Mouse (Mus musculus) hindbrain, embryonic 16.5 days (tissue): ENCODE measurements at regions not wholly inside any gene's neighbourhood (a gene's known extent, or its start where the extent isn't known, plus 50 kb on each side); places are given as distances from the start of the nearest gene placed in this dataset.

Experiments
- ATAC-seq: fragments of 200-750 bp; cut with Nextera tagmentation; 2 replicates; pipeline ENCODE4 v1.8.0; 2017; ENCODE audit warnings: moderate TSS enrichment, moderate library complexity
- H3K27ac ChIP-seq: fragments of 300-500 bp; sonication (generic); 2 replicates; pipeline ENCODE4 v1.5.1; 2014; ENCODE audit warnings: low read depth, mild to moderate bottlenecking, control low read depth, low read length, moderate library complexity
- H3K27me3 ChIP-seq: fragments of 300-500 bp; sonication (generic); replicated peaks from 2 replicates; pipeline ENCODE4 v1.6.1; 2014; ENCODE audit warnings: low read length; ENCODE audit not compliant: control insufficient read depth, insufficient read depth
- H3K36me3 ChIP-seq: fragments of 300-500 bp; sonication (generic); 2 replicates; pipeline ENCODE4 v1.6.1; 2014; ENCODE audit warnings: mild to moderate bottlenecking, low read length, moderate library complexity, mixed read lengths; ENCODE audit not compliant: control insufficient read depth, insufficient read depth
- H3K4me1 ChIP-seq: fragments of 300-500 bp; sonication (generic); 2 replicates; pipeline ENCODE4 v1.6.1; 2014; ENCODE audit warnings: low read depth, low read length; ENCODE audit not compliant: control insufficient read depth, insufficient read depth
- H3K4me2 ChIP-seq: fragments of 300-500 bp; sonication (generic); 2 replicates; pipeline ENCODE4 v1.6.1; 2014; ENCODE audit warnings: mild to moderate bottlenecking, low read length, control low read depth, moderate library complexity
- H3K4me3 ChIP-seq: fragments of 300-500 bp; sonication (generic); 2 replicates; pipeline ENCODE4 v1.5.1; 2014; ENCODE audit warnings: mild to moderate bottlenecking, low read length, control low read depth, moderate library complexity
- H3K9ac ChIP-seq: fragments of 300-500 bp; sonication (generic); 2 replicates; pipeline ENCODE4 v1.6.1; 2014; ENCODE audit warnings: low read depth, mild to moderate bottlenecking, control low read depth, low read length, moderate library complexity
- H3K9me3 ChIP-seq: fragments of 300-500 bp; sonication (generic); 2 replicates; pipeline ENCODE4 v1.6.1; 2014; ENCODE audit warnings: mild to moderate bottlenecking, low read length, moderate library complexity; ENCODE audit not compliant: control insufficient read depth
- WGBS: fragments of 180-500 bp; shearing (Covaris S2); extraction: QIAGEN DNeasy Blood & Tissue Kit; methylation state at CpG from one replicate; pipeline ENCODE4 v1.1.7; 2014; 5-methylcytosine and 5-hydroxymethylcytosine counted together

- Histone ChIP-seq H3K27me3 (no peaks in the 10 kb centered on the region), H3K36me3 (no peaks in the 10 kb centered on the region), H3K4me3 (no peak overlapping the region), H3K27ac (no peak overlapping the region), H3K4me2 (no peak overlapping the region), H3K9me3 (no peaks in the 10 kb centered on the region), H3K4me1 (no peaks in the 10 kb centered on the region), H3K9ac (no peak overlapping the region)
- no peak for ATAC-seq
These were observed 171.2 kb downstream of the Gria2 start for GRCm38 (mm10) chr3:80631391-80631790.

GRCm38 (mm10) chr3:80610414-80610813 lies 192.2 kb downstream of the Gria2 start:
- Histone ChIP-seq H3K36me3 (no peaks in the 10 kb centered on the region), H3K4me1 (no peaks in the 10 kb centered on the region), H3K9me3 (no peaks in the 10 kb centered on the region), H3K27ac (no peak overlapping the region), H3K4me3 (no peak overlapping the region), H3K4me2 (no peak overlapping the region), H3K9ac (no peak overlapping the region), H3K27me3 (no peaks in the 10 kb centered on the region)
- no peak for ATAC-seq
- 64% methylated on average over 2 of the region's 2 CpGs for WGBS

- no peak for ATAC-seq
- Histone ChIP-seq H3K4me3 (no peak overlapping the region), H3K4me2 (no peak overlapping the region), H3K27me3 (no peaks in the 10 kb centered on the region), H3K9ac (no peak overlapping the region), H3K36me3 (no peaks in the 10 kb centered on the region), H3K9me3 (no peaks in the 10 kb centered on the region), H3K4me1 (no peaks in the 10 kb centered on the region), H3K27ac (no peak overlapping the region; the same call in 1 of the 2 replicates)
- 23% methylated on average over 4 of the region's 4 CpGs for WGBS
These were observed 194.2 kb downstream of the Gria2 start for GRCm38 (mm10) chr3:80608467-80608866.

- ATAC-seq = 0 out of 2 replicates have a peak, but pooled peaks have one; percentile 42
- no peaks in the 10 kb centered on the region for H3K4me1 ChIP-seq
- 34% methylated on average over 2 of the region's 2 CpGs for WGBS
These were observed 194.8 kb downstream of the Gria2 start for GRCm38 (mm10) chr3:80607809-80608208.

DNA sequence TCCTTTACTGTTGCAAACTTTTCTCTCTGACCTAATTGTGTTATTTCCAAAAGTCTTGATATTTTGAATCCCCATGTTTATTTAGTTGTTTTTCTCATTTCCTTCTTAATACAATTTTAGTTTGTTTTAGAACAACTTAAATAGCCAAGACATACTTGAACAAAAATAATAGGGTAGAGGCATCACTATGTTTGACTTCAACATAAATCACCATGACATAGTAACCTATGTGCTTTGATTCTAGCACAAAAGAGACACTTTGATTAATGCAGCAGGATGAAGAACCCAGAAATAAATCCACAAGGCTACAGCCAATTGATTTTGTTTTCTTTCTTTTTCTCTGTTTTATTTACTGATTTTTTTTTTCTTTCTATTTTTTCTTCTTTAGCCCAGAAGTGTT lies 205.1 kb downstream of the Gria2 start:
- Histone ChIP-seq H3K4me2 (no peak overlapping the region), H3K9ac (no peak overlapping the region), H3K27ac (no peak overlapping the region), H3K4me1 (no peaks in the 10 kb centered on the region), H3K36me3 (no peaks in the 10 kb centered on the region), H3K4me3 (no peak overlapping the region), H3K9me3 (no peaks in the 10 kb centered on the region), H3K27me3 (no peaks in the 10 kb centered on the region)
- no peak for ATAC-seq

More at GRCm38 (mm10) chr3:80607809-80608208, 194.8 kb downstream of the Gria2 start:
- no peak overlapping the region for H3K9ac ChIP-seq
- no peak overlapping the region for H3K4me2 ChIP-seq
- no peaks in the 10 kb centered on the region for H3K9me3 ChIP-seq
- no peaks in the 10 kb centered on the region for H3K36me3 ChIP-seq
- no peaks in the 10 kb centered on the region for H3K27me3 ChIP-seq
- no peak overlapping the region for H3K4me3 ChIP-seq
- no peak overlapping the region for H3K27ac ChIP-seq

GRCm38 (mm10) chr3:80567514-80567913 lies 235.1 kb downstream of the Gria2 start:
- no peak overlapping the region for H3K27ac ChIP-seq
- no peak for ATAC-seq

GRCm38 (mm10) chr3:80566236-80566635 lies 236.4 kb downstream of the Gria2 start:
- Histone ChIP-seq H3K4me3 (no peak overlapping the region), H3K27ac (no peak overlapping the region), H3K36me3 (no peaks in the 10 kb centered on the region), H3K27me3 (no peaks in the 10 kb centered on the region), H3K4me2 (no peak overlapping the region), H3K9ac (no peak overlapping the region), H3K4me1 (no peaks in the 10 kb centered on the region), H3K9me3 (no peaks in the 10 kb centered on the region)
- WGBS = 53% methylated on average over 3 of the region's 3 CpGs
- ATAC-seq = no peak

More at GRCm38 (mm10) chr3:80567514-80567913, 235.1 kb downstream of the Gria2 start:
- Histone ChIP-seq H3K27me3 (no peaks in the 10 kb centered on the region), H3K36me3 (no peaks in the 10 kb centered on the region), H3K4me2 (no peak overlapping the region), H3K9ac (no peak overlapping the region), H3K4me3 (no peak overlapping the region), H3K9me3 (no peaks in the 10 kb centered on the region), H3K4me1 (no peaks in the 10 kb centered on the region)

- Histone ChIP-seq H3K4me2 (no peak overlapping the region), H3K4me3 (no peak overlapping the region), H3K27me3 (no peaks in the 10 kb centered on the region), H3K9ac (no peak overlapping the region), H3K4me1 (no peaks in the 10 kb centered on the region), H3K36me3 (no peaks in the 10 kb centered on the region), H3K27ac (no peak overlapping the region), H3K9me3 (no peaks in the 10 kb centered on the region)
- ATAC-seq = no peak
These were observed 256.4 kb downstream of the Gria2 start for GRCm38 (mm10) chr3:80546151-80546695.

DNA sequence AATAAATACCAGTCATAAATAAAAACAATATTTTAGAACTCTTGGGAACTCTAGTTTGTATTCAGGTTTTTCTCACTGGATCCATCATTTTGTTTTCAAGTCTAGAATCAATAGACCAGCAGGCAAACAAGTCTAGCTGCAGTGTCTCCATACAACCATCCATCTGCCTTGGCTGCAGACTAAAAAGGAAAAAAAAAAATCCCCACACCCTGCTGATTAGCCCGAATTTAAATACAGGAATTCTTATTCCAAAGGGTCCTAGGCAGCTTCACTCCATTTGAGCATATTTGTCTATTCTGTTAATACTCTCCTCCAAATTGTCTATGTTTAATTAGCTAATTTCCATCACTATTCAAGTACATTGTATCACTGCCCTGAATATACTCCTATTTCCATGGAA lies 258.9 kb downstream of the Gria2 start:
- Histone ChIP-seq H3K4me2 (no peak overlapping the region), H3K36me3 (no peaks in the 10 kb centered on the region), H3K9ac (no peak overlapping the region), H3K4me3 (no peak overlapping the region), H3K27ac (no peak overlapping the region), H3K4me1 (no peaks in the 10 kb centered on the region), H3K27me3 (no peaks in the 10 kb centered on the region), H3K9me3 (no peaks in the 10 kb centered on the region)
- no peak for ATAC-seq
- WGBS = 55% methylated on average over 1 of the region's 1 CpGs

DNA sequence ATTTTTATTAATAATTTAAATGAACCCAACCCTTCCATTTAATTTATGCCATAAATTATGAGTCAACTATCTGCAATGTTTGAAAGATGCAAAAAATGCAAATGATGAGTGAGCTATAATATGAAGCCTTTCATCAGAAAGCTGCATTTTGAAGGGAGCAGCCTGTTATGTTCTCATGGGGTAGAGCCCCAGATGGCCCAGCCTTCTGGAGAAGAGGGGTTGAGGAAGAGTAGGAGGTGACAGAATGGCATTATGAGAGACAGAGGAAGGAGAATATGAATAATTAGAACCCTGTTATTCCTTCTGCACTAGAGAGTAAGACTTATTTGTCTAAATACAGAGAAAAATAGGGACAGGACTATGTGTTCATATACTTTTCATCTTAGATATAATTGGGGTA lies 261.3 kb downstream of the Gria2 start:
- no peaks in the 10 kb centered on the region for H3K9me3 ChIP-seq
- H3K36me3 ChIP-seq = no peaks in the 10 kb centered on the region
- no peak overlapping the region for H3K4me3 ChIP-seq
- ATAC-seq = no peak
- no peaks in the 10 kb centered on the region for H3K27me3 ChIP-seq
- no peak overlapping the region for H3K9ac ChIP-seq
- H3K4me1 ChIP-seq = no peaks in the 10 kb centered on the region
- H3K4me2 ChIP-seq = no peak overlapping the region
- no peak overlapping the region for H3K27ac ChIP-seq
